Mouse (Mus musculus) thymus, adult 2 months (tissue): ENCODE measurements around the gene Fkbp5. TPM values are rescaled to one million over a fixed set of nuclear protein-coding genes. Genes with fewer than 3 reads are reported as not detected.
A peak's percentile ranks its signal among the peaks of the same experiment; 100 is the strongest.

ENCODE experiments used
- DNase-seq: peaks from one replicate; pipeline ENCODE4 v3.0.0; 2021
- H3K27ac ChIP-seq: fragments of 200-500 bp; 2 replicates; pipeline ENCODE4 v1.5.1; 2012; ENCODE audit warnings: low read length, control low read depth; ENCODE audit not compliant: control insufficient read depth, insufficient read depth
- H3K27me3 ChIP-seq: fragments of 200-500 bp; 2 replicates; pipeline ENCODE4 v1.6.1; 2012; ENCODE audit warnings: mild to moderate bottlenecking, low read length, moderate library complexity, mixed read lengths; ENCODE audit not compliant: control insufficient read depth, insufficient read depth
- H3K36me3 ChIP-seq: fragments of 200-500 bp; 2 replicates; pipeline ENCODE4 v1.6.1; 2012; ENCODE audit warnings: mild to moderate bottlenecking, low read length, moderate library complexity; ENCODE audit not compliant: control insufficient read depth, insufficient read depth
- H3K4me1 ChIP-seq: fragments of 200-500 bp; replicated peaks from 2 replicates; pipeline ENCODE4 v1.6.1; 2012; ENCODE audit warnings: low read length; ENCODE audit not compliant: control insufficient read depth, insufficient read depth
- H3K4me3 ChIP-seq: fragments of 200-500 bp; 2 replicates; pipeline ENCODE4 v1.5.1; 2012; ENCODE audit warnings: mild to moderate bottlenecking, low read length, control low read depth, moderate library complexity; ENCODE audit not compliant: control insufficient read depth, insufficient read depth
- CTCF ChIP-seq: fragments of 200-500 bp; IDR thresholded peaks from 2 replicates; pipeline ENCODE4 v1.5.1; 2012; ENCODE audit warnings: mild to moderate bottlenecking, control low read depth, low read length, moderate library complexity, borderline replicate concordance; ENCODE audit not compliant: control insufficient read depth, poor library complexity, insufficient read depth; ENCODE audit errors: extremely low read depth
- POLR2A ChIP-seq: fragments of 200-500 bp; IDR thresholded peaks from 2 replicates; pipeline ENCODE4 v1.6.1; 2012; ENCODE audit warnings: mild to moderate bottlenecking, low read length, control low read depth, moderate library complexity; ENCODE audit not compliant: control insufficient read depth, poor library complexity, insufficient read depth; ENCODE audit errors: extremely low read depth
- WGBS: fragments of 180-500 bp; shearing (Covaris S2); methylation state at CpG from one replicate; pipeline ENCODE4 v1.1.7; 2018; 5-methylcytosine and 5-hydroxymethylcytosine counted together
- polyA plus RNA-seq: library from polyadenylated mRNA; depleted of rRNA; stranded (reverse); fragments of >200 nt; gene quantifications from 2 replicates; pipeline ENCODE4 v1.2.3, GENCODE M21; 2012

Fkbp5 gene
- polyA plus RNA-seq, 1 experiment: 157 TPM

- 54% methylated on average over 18 of the region's 18 CpGs for WGBS
Measured at GRCm38 (mm10) chr17:28531946-28532345, 14.6 kb upstream of the Fkbp5 start.

GRCm38 (mm10) chr17:28530506-28530905 lies 13.2 kb upstream of the Fkbp5 start, which contains the start of gene Armc12:
TSS of gene Armc12 (plus strand) at chr17:28530806.
- H3K4me1 ChIP-seq: peaks cover 10% of the 10 kb centered on the region
- no peak for TF ChIP-seq CTCF
- H3K36me3 ChIP-seq: no peaks in the 10 kb centered on the region
- no peaks in the 10 kb centered on the region for H3K27me3 ChIP-seq
- WGBS: 98% methylated on average over 6 of the region's 6 CpGs
- no peak within 1 kb of the TSS for H3K27ac ChIP-seq
- no peak for DNase-seq
- no peak within 1 kb of the TSS for H3K4me3 ChIP-seq

More at GRCm38 (mm10) chr17:28531946-28532345, 14.6 kb upstream of the Fkbp5 start:
- TF ChIP-seq CTCF (no peak), POLR2A (no peak)
- no peak overlapping the region for H3K27ac ChIP-seq
- no peak for DNase-seq
- H3K4me3 ChIP-seq: no peak overlapping the region
- H3K27me3 ChIP-seq: no peaks in the 10 kb centered on the region
- peaks cover 9% of the 10 kb centered on the region for H3K4me1 ChIP-seq
- H3K36me3 ChIP-seq: no peaks in the 10 kb centered on the region

GRCm38 (mm10) chr17:28529116-28529515 lies 11.8 kb upstream of the Fkbp5 start:
- H3K4me1 ChIP-seq: peaks cover 21% of the 10 kb centered on the region
- WGBS: 89% methylated on average over 4 of the region's 4 CpGs
- no peak overlapping the region for H3K4me3 ChIP-seq
- H3K27me3 ChIP-seq: no peaks in the 10 kb centered on the region
- TF ChIP-seq POLR2A (no peak), CTCF (no peak)
- DNase-seq: no peak
- no peaks in the 10 kb centered on the region for H3K36me3 ChIP-seq
- H3K27ac ChIP-seq: no peak overlapping the region

GRCm38 (mm10) chr17:28528043-28528351 lies 10.7 kb upstream of the Fkbp5 start:
- Histone ChIP-seq H3K4me3 (no peak overlapping the region), H3K27me3 (no peaks in the 10 kb centered on the region), H3K4me1 (peaks cover 24% of the 10 kb centered on the region), H3K36me3 (no peaks in the 10 kb centered on the region), H3K27ac (no peak overlapping the region)
- peak; percentile 90 for DNase-seq
- TF ChIP-seq POLR2A (no peak), CTCF (peak; percentile 98)
- WGBS: 2% methylated on average over 6 of the region's 6 CpGs

- no peaks in the 10 kb centered on the region for H3K36me3 ChIP-seq
- WGBS: 25% methylated on average over 12 of the region's 12 CpGs
- no peak overlapping the region for H3K4me3 ChIP-seq
- no peak overlapping the region for H3K27ac ChIP-seq
- H3K4me1 ChIP-seq: peaks cover 24% of the 10 kb centered on the region
- no peak for DNase-seq
- TF ChIP-seq POLR2A (no peak), CTCF (no peak)
- H3K27me3 ChIP-seq: no peaks in the 10 kb centered on the region
Measured at GRCm38 (mm10) chr17:28527184-28528042, 10.1 kb upstream of the Fkbp5 start.

- WGBS: 37% methylated on average over 4 of the region's 4 CpGs
Measured at GRCm38 (mm10) chr17:28524831-28525430, 7.6 kb upstream of the Fkbp5 start.

More at GRCm38 (mm10) chr17:28524831-28525430, 7.6 kb upstream of the Fkbp5 start:
- Histone ChIP-seq H3K27me3 (no peaks in the 10 kb centered on the region), H3K27ac (peak overlapping the region; percentile 83), H3K4me1 (peaks cover 45% of the 10 kb centered on the region), H3K36me3 (no peaks in the 10 kb centered on the region), H3K4me3 (peak overlapping the region; percentile 70)
- TF ChIP-seq CTCF: no peak
- no peak for TF ChIP-seq POLR2A
- DNase-seq: no peak
